Mouse (Mus musculus) myocyte (in vitro differentiated cells): ENCODE data around the gene Sod1.

ENCODE experiments used
- E2F4 ChIP-seq: IDR thresholded peaks from one replicate; pipeline ENCODE4 v1.6.1; 2011; ENCODE audit warnings: mild to moderate bottlenecking, control low read depth, moderate library complexity; ENCODE audit not compliant: insufficient read depth
- MAX ChIP-seq: IDR thresholded peaks from one replicate; pipeline ENCODE4 v1.6.1; 2011; ENCODE audit warnings: low read depth, mild to moderate bottlenecking, control low read depth
- MYOD1 ChIP-seq, 3 experiments: IDR thresholded peaks; one replicate each; pipeline ENCODE4 v1.6.1; 2011; ENCODE audit warnings: control low read depth in 2 of 3, low read depth in 2 of 3, mild to moderate bottlenecking in 2 of 3, moderate library complexity in 1 of 3; ENCODE audit not compliant: insufficient read length in 2 of 3, control insufficient read depth in 1 of 3
- MYOG ChIP-seq, 3 experiments: IDR thresholded peaks; one replicate each; pipeline ENCODE4 v1.6.1; 2011; ENCODE audit warnings: control low read depth in 2 of 3, low read depth in 2 of 3, mild to moderate bottlenecking in 2 of 3; ENCODE audit not compliant: insufficient read length in 2 of 3, control insufficient read depth in 1 of 3, insufficient read depth in 1 of 3
- POLR2A ChIP-seq: IDR thresholded peaks from one replicate; pipeline ENCODE4 v1.6.1; 2011; ENCODE audit warnings: low read depth, mild to moderate bottlenecking, control low read depth, moderate library complexity; ENCODE audit not compliant: insufficient read length
- TCF12 ChIP-seq: IDR thresholded peaks from one replicate; pipeline ENCODE4 v1.6.1; 2011; ENCODE audit warnings: mild to moderate bottlenecking, control low read depth; ENCODE audit not compliant: poor library complexity, insufficient read depth, severe bottlenecking
- USF1 ChIP-seq: IDR thresholded peaks from one replicate; pipeline ENCODE4 v1.6.1; 2011; ENCODE audit warnings: low read depth, mild to moderate bottlenecking, control low read depth, moderate library complexity

DNA sequence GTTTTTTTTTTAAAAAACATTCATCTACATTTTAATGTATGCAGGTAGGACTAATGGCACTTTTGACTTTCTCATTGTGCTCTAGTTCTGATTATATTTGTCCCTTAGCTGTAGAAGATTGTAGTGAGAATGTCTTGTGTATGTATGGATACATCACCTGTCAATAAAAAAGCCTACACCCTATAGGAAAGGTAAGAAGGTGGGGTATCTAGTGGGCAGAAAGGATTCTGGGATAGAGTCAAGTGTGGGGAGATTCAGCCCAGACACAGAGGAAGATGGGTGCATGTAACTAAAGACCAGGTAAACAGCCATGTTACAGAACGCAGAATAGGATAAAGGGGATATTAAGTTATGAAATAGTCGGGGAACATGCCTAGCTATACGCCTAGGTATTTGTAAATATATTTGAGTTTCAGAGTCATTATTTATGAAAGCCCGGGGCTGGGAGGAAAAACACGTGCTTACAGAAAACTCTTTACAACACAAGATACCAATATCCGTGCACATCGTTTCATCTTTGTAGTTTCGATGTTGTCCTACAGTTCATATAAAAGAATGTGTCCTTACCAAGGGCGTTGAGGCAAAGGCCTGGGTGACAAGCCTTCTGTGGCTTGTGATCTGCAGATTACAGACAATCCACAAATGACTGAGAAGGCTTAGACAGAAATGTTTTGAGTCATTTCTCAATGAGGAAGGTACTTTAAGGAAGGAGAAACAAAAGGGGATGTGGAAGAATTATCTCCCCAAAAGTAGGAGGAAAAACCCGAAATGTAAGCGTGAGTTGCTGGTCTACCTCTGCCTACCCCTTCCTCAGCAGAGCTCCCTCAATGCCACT lies 5.6 kb upstream of the Sod1 start:
- TF ChIP-seq MYOG (IDR thresholded peaks at IDR 0.05; ENCODE audit: control insufficient read depth in 1 of 3, insufficient read depth in 1 of 3, insufficient read length in 2 of 3, low read depth in 2 of 3) (no peak), POLR2A (no peak), E2F4 (no peak), MYOD1 (IDR thresholded peaks at IDR 0.05; ENCODE audit: control insufficient read depth in 1 of 3, insufficient read length in 2 of 3, low read depth in 2 of 3) (no peak), MAX (no peak), USF1 (no peak), TCF12 (no peak)
